Mouse (Mus musculus) midbrain, postnatal 0 days (tissue): ENCODE results near the gene Ncf1. TPM values are rescaled to one million over a fixed set of nuclear protein-coding genes. Genes with fewer than 3 reads are reported as not detected.

Source experiments
- ATAC-seq: fragments of 200-750 bp; cut with Nextera tagmentation; 2 replicates; pipeline ENCODE4 v1.8.0; 2017; ENCODE audit warnings: moderate number of reproducible peaks, mild to moderate bottlenecking, moderate TSS enrichment, moderate library complexity; ENCODE audit not compliant: low FRiP score
- DNase-seq: peaks from one replicate; pipeline ENCODE4 v3.0.0-alpha.2; 2015; ENCODE audit warnings: low spot score
- H3K27ac ChIP-seq: fragments of 300-500 bp; sonication (generic); 2 replicates; pipeline ENCODE4 v1.5.1; 2014; ENCODE audit warnings: low read depth, mild to moderate bottlenecking, low read length, mixed read lengths
- H3K27me3 ChIP-seq: fragments of 300-500 bp; sonication (generic); 2 replicates; pipeline ENCODE4 v1.6.1; 2014; ENCODE audit warnings: low read length, control low read depth, mixed read lengths; ENCODE audit not compliant: insufficient read depth
- H3K36me3 ChIP-seq: fragments of 300-500 bp; sonication (generic); 2 replicates; pipeline ENCODE4 v1.6.1; 2014; ENCODE audit warnings: low read length, control low read depth, mixed read lengths; ENCODE audit not compliant: insufficient read depth
- H3K4me1 ChIP-seq: fragments of 300-500 bp; sonication (generic); 2 replicates; pipeline ENCODE4 v1.6.1; 2014; ENCODE audit warnings: mild to moderate bottlenecking, control low read depth, antibody characterized with exemption, low read length, mixed read lengths; ENCODE audit not compliant: insufficient read depth
- H3K4me2 ChIP-seq: fragments of 300-500 bp; sonication (generic); 2 replicates; pipeline ENCODE4 v1.6.1; 2014; ENCODE audit warnings: low read depth, mild to moderate bottlenecking, low read length, mixed read lengths; ENCODE audit not compliant: poor library complexity, severe bottlenecking
- H3K4me3 ChIP-seq: fragments of 300-500 bp; sonication (generic); 2 replicates; pipeline ENCODE4 v1.5.1; 2014; ENCODE audit warnings: low read depth, mild to moderate bottlenecking, low read length, moderate library complexity
- H3K9ac ChIP-seq: fragments of 300-500 bp; sonication (generic); replicated peaks from 2 replicates; pipeline ENCODE4 v1.6.1; 2014; ENCODE audit warnings: mild to moderate bottlenecking, low read length, moderate library complexity, mixed read lengths; ENCODE audit not compliant: poor library complexity, severe bottlenecking
- H3K9me3 ChIP-seq: fragments of 300-500 bp; sonication (generic); 2 replicates; pipeline ENCODE4 v1.6.1; 2016; ENCODE audit warnings: low read length, control low read depth
- CTCF ChIP-seq: IDR thresholded peaks from 2 replicates; pipeline ENCODE4 v1.5.1; 2016; ENCODE audit warnings: antibody characterized with exemption, mild to moderate bottlenecking
- WGBS: fragments of 180-500 bp; shearing (Covaris S2); extraction: QIAGEN DNeasy Blood & Tissue Kit; methylation state at CpG from one replicate; pipeline ENCODE4 v1.1.7; 2014; 5-methylcytosine and 5-hydroxymethylcytosine counted together
- polyA plus RNA-seq: library from polyadenylated mRNA; unstranded; fragments of >200 nt; fragmentation: Nextera tagmentation; extraction: Ambion mirVana; gene quantifications from 2 replicates; pipeline ENCODE4 v1.2.1, GENCODE M21; 2015
- total RNA-seq: library from RNA; depleted of rRNA; stranded (reverse); fragments of >200 nt; gene quantifications from 2 replicates; pipeline ENCODE4 v1.2.3, GENCODE M21; 2014

The Ncf1 gene
- total and polyA plus RNA-seq, 2 experiments from 2014 or later: 2.2 to 4.3 TPM

GRCm38 (mm10) chr5:134182735-134183134 is 46.7 kb downstream of the Ncf1 start:
- ATAC-seq (no peak), DNase-seq (no peak)
- Histone ChIP-seq H3K4me3 (no peak overlapping the region), H3K4me2 (peak overlapping the region; percentile 57), H3K9ac (no peak overlapping the region), H3K27me3 (no peaks in the 10 kb centered on the region), H3K9me3 (no peaks in the 10 kb centered on the region), H3K36me3 (no peaks in the 10 kb centered on the region), H3K4me1 (0 out of 2 replicates have a peak, but pooled peaks cover 4% of the 10 kb centered on the region), H3K27ac (no peak overlapping the region)
- TF ChIP-seq CTCF: no peak
- WGBS: 66% methylated on average over 4 of the region's 4 CpGs

GRCm38 (mm10) chr5:134182172-134182571 is 47.3 kb downstream of the Ncf1 start:
- no peak for TF ChIP-seq CTCF
- ATAC-seq (no peak), DNase-seq (no peak)
- Histone ChIP-seq H3K9me3 (no peaks in the 10 kb centered on the region), H3K9ac (no peak overlapping the region), H3K27me3 (no peaks in the 10 kb centered on the region), H3K4me1 (0 out of 2 replicates have a peak, but pooled peaks cover 4% of the 10 kb centered on the region), H3K36me3 (no peaks in the 10 kb centered on the region), H3K4me2 (no peak overlapping the region), H3K4me3 (no peak overlapping the region), H3K27ac (no peak overlapping the region)
- 53% methylated on average over 3 of the region's 3 CpGs for WGBS

- no peaks in the 10 kb centered on the region for H3K27me3 ChIP-seq
- H3K4me3 ChIP-seq: no peak overlapping the region
- 23% methylated on average over 7 of the region's 7 CpGs for WGBS
- peak; percentile 91 for TF ChIP-seq CTCF
- no peak overlapping the region for H3K27ac ChIP-seq
- no peak overlapping the region for H3K9ac ChIP-seq
- peak; percentile 93 for DNase-seq
- ATAC-seq: no peak
- no peak overlapping the region for H3K4me2 ChIP-seq
- no peaks in the 10 kb centered on the region for H3K36me3 ChIP-seq
- no peaks in the 10 kb centered on the region for H3K9me3 ChIP-seq
- 0 out of 2 replicates have a peak, but pooled peaks cover 5% of the 10 kb centered on the region for H3K4me1 ChIP-seq
These were observed 49.6 kb downstream of the Ncf1 start for GRCm38 (mm10) chr5:134179871-134180270.

GRCm38 (mm10) chr5:134178536-134178935 is 50.9 kb downstream of the Ncf1 start:
- Histone ChIP-seq H3K36me3 (no peaks in the 10 kb centered on the region), H3K27ac (no peak overlapping the region), H3K27me3 (no peaks in the 10 kb centered on the region), H3K4me3 (no peak overlapping the region), H3K9ac (no peak overlapping the region), H3K9me3 (no peaks in the 10 kb centered on the region), H3K4me1 (0 out of 2 replicates have a peak, but pooled peaks cover 5% of the 10 kb centered on the region), H3K4me2 (no peak overlapping the region)
- TF ChIP-seq CTCF: no peak
- ATAC-seq (no peak), DNase-seq (no peak)
- WGBS: 80% methylated on average over 7 of the region's 7 CpGs

- peak within 1 kb of the TSS; percentile 72 for H3K9ac ChIP-seq
- peak within 1 kb of the TSS; percentile 88 for H3K4me2 ChIP-seq
- H3K9me3 ChIP-seq: no peaks in the 10 kb centered on the region
- H3K4me1 ChIP-seq: 0 out of 2 replicates have a peak, but pooled peaks cover 2% of the 10 kb centered on the region
- DNase-seq (peak; percentile 94), ATAC-seq (peak; percentile 90)
- WGBS: under 1% methylated on average over 70 of the region's 72 CpGs
- H3K4me3 ChIP-seq: peak within 1 kb of the TSS; percentile 96
- no peak for TF ChIP-seq CTCF
- peak within 1 kb of the TSS; percentile 87 for H3K27ac ChIP-seq
- H3K27me3 ChIP-seq: no peaks in the 10 kb centered on the region
- no peaks in the 10 kb centered on the region for H3K36me3 ChIP-seq
These were observed 53.1 kb downstream of the Ncf1 start, which contains the start of gene Rcc1l for GRCm38 (mm10) chr5:134176169-134176881. Rcc1l (minus strand) TSS chr5:134176774.

GRCm38 (mm10) chr5:134175696-134176095 is 53.7 kb downstream of the Ncf1 start:
- DNase-seq: no peak
- no peak for ATAC-seq
- Histone ChIP-seq H3K36me3 (no peaks in the 10 kb centered on the region), H3K27me3 (no peaks in the 10 kb centered on the region), H3K27ac (peak overlapping the region; percentile 87), H3K9ac (peak overlapping the region; percentile 72), H3K9me3 (no peaks in the 10 kb centered on the region), H3K4me1 (0 out of 2 replicates have a peak, but pooled peaks cover 2% of the 10 kb centered on the region), H3K4me2 (peak overlapping the region; percentile 88), H3K4me3 (peak overlapping the region; percentile 96)
- no peak for TF ChIP-seq CTCF
- WGBS: 10% methylated on average over 10 of the region's 10 CpGs
